Mouse (Mus musculus): ENCODE measurements around the gene Nme4. TPM values are rescaled to one million over a fixed set of nuclear protein-coding genes. Genes with fewer than 3 reads are reported as not detected.

The Nme4 gene
- polyA plus RNA-seq, 2 experiments from 2014 or later = 1.6 TPM

GRCm38 (mm10) chr17:26057787-26058567 is 37.4 kb downstream of the Nme4 start:
- no peak for ATAC-seq

- ATAC-seq = no peak
These were observed 38.1 kb downstream of the Nme4 start for GRCm38 (mm10) chr17:26057278-26057677.

GRCm38 (mm10) chr17:26055164-26055563 is 40.2 kb downstream of the Nme4 start:
- no peak for ATAC-seq

- ATAC-seq = no peak
These were observed 41.1 kb downstream of the Nme4 start for GRCm38 (mm10) chr17:26054133-26054845.

GRCm38 (mm10) chr17:26052706-26053105 is 42.7 kb downstream of the Nme4 start:
- ATAC-seq = no peak

- no peak for ATAC-seq
These were observed 43.3 kb downstream of the Nme4 start for GRCm38 (mm10) chr17:26052074-26052473.

- ATAC-seq = no peak
These were observed 47.3 kb downstream of the Nme4 start for GRCm38 (mm10) chr17:26048118-26048517.

GRCm38 (mm10) chr17:26046253-26046997 is 49.0 kb downstream of the Nme4 start:
- no peak for ATAC-seq

GRCm38 (mm10) chr17:26045285-26045684 is 50.1 kb downstream of the Nme4 start:
- no peak for ATAC-seq

GRCm38 (mm10) chr17:26043249-26043636 is 52.2 kb downstream of the Nme4 start:
- no peak for ATAC-seq

GRCm38 (mm10) chr17:26042599-26043248 is 52.7 kb downstream of the Nme4 start:
- no peak for ATAC-seq

Other genes with a start within 250 kb of the Nme4 start
- gene Wdr90, start 234.1 kb downstream of the Nme4 start, polyA plus RNA-seq (2017; shearing (Covaris generic)) = 1 to 10 TPM; 3.8 to 8.3 TPM
- gene Mcrip2, start 226.8 kb downstream of the Nme4 start, polyA plus RNA-seq (2017; shearing (Covaris generic)) = 1 to 10 TPM; 2.2 to 6.9 TPM
- gene Mettl26, start 220.5 kb downstream of the Nme4 start, polyA plus RNA-seq (2017; shearing (Covaris generic)) = 100 to 1,000 TPM in 1 of 2 experiments, 10 to 100 TPM in 1; 88.3 to 119 TPM
- gene Wfikkn1, start 214.7 kb downstream of the Nme4 start, polyA plus RNA-seq (2017; shearing (Covaris generic)) = under 1 TPM; 0.48 to 0.82 TPM
- gene Rab40c, start 175.9 kb downstream of the Nme4 start, polyA plus RNA-seq (2017; shearing (Covaris generic)) = 1 to 10 TPM; 5.1 to 5.6 TPM
- 10 to 100 TPM; 19.0 to 26.6 TPM for gene Pigq, start 150.7 kb downstream of the Nme4 start, polyA plus RNA-seq (2017; shearing (Covaris generic))
- gene Nhlrc4, start 150.6 kb downstream of the Nme4 start, polyA plus RNA-seq (2017; shearing (Covaris generic)) = not detected
- gene A930017K11Rik, start 143.0 kb downstream of the Nme4 start, polyA plus RNA-seq (2017; shearing (Covaris generic)) = not detected
- gene Capn15, start 109.8 kb downstream of the Nme4 start, polyA plus RNA-seq (2017; shearing (Covaris generic)) = 1 to 10 TPM; 5.2 to 7.1 TPM
- gene Rab11fip3, start 26.0 kb downstream of the Nme4 start, polyA plus RNA-seq (2017; shearing (Covaris generic)) = 1 to 10 TPM; 2.4 to 2.7 TPM
- gene Decr2, start 5.3 kb downstream of the Nme4 start, polyA plus RNA-seq (2017; shearing (Covaris generic)) = 10 to 100 TPM; 12.9 to 25.7 TPM
- 1 to 10 TPM; 4.8 to 4.9 TPM for gene Tmem8, start 17.7 kb upstream of the Nme4 start, polyA plus RNA-seq (2017; shearing (Covaris generic))
- 100 to 1,000 TPM; 111 to 135 TPM for gene Mrpl28, start 27.9 kb upstream of the Nme4 start, polyA plus RNA-seq (2017; shearing (Covaris generic))
- gene Axin1, start 43.1 kb upstream of the Nme4 start, polyA plus RNA-seq (2017; shearing (Covaris generic)) = 10 to 100 TPM; 10.5 to 13.5 TPM
- gene Pdia2, start 103.5 kb upstream of the Nme4 start, polyA plus RNA-seq (2017; shearing (Covaris generic)) = not detected
- 1 to 10 TPM; 2.9 to 8.9 TPM for gene Rgs11, start 107.3 kb upstream of the Nme4 start, polyA plus RNA-seq (2017; shearing (Covaris generic))
- gene Arhgdig, start 112.2 kb upstream of the Nme4 start, polyA plus RNA-seq (2017; shearing (Covaris generic)) = not detected
- gene Fam234a, start 148.6 kb upstream of the Nme4 start, polyA plus RNA-seq (2017; shearing (Covaris generic)) = 10 to 100 TPM; 20.9 to 21.3 TPM
- 10 to 100 TPM; 47.9 to 51.0 TPM for gene Luc7l, start 157.3 kb upstream of the Nme4 start, polyA plus RNA-seq (2017; shearing (Covaris generic))

Measured in activated CD4-positive, CD25-positive, alpha-beta regulatory T cell, adult 4 months (primary cell).